In the genomic region with DNA sequence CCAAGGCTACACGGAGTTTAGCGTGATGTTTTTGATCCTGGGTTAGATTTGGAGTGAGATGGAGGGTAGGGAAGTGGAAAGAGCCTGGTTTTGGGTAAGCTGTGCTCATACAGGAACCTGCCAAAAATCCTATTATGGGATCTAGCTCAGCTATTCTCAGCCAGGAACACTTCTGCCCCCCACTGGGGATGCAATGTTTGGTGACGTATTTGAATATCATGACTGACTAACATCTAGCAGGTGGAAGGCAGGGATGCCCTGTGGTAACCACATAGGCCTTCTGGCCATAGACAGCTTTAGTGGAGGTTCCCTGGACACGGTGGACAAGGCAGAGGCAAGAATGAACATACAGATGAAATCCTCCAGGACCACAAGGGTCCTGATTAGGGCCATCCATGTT, we compare ENCODE assay signal across 17 mouse cellular contexts. TPM values are rescaled to one million over a fixed set of nuclear protein-coding genes. Genes with fewer than 3 reads are reported as not detected.
DNase-seq lines count a peak whose midpoint lies in the region; TF ChIP-seq lines count a peak whose summit lies in the region.
"Had no signal": no experiment of that assay in that cellular context is flagged by ENCODE, and none has a peak within 500 bp of the region (broad histone marks: within the 10 kb centered on the region; RNA-seq: fewer than 3 reads in every experiment).

No protein-coding gene starts in this region.

- peaks cover 8% of the 10 kb centered on the region for H3K4me1 ChIP-seq in heart, adult 2 months (ENCODE audit: control insufficient read depth, insufficient read depth, low read length)

- no peak for TF ChIP-seq EP300 in heart, adult 2 months (IDR thresholded peaks at IDR 0.05; ENCODE audit: insufficient read depth, low read depth, low read length)

- no peak overlapping the region for H3K27ac ChIP-seq in heart, adult 2 months
- H3K27ac ChIP-seq: hindbrain, embryonic 15.5 days; limb, embryonic 15.5 days; midbrain, embryonic 12.5 days had no signal

- H3K9ac ChIP-seq in heart, adult 2 months (ENCODE audit: low read depth, low read length) = no peak overlapping the region
- H3K9ac ChIP-seq: hindbrain, embryonic 15.5 days; limb, embryonic 15.5 days; midbrain, embryonic 12.5 days had no signal

- no peak for DNase-seq in heart, adult 2 months
- DNase-seq in heart, adult 9 months (ENCODE audit: low spot score in 2 of 2) = no peak
- peak; percentile 67 to 87 for DNase-seq in left cerebral cortex, postnatal 14 days (ENCODE audit: low spot score in 2 of 2)
- DNase-seq in left cerebral cortex, adult 11 months (ENCODE audit: low spot score) = no peak
- peak; percentile 43 for DNase-seq in thymus, postnatal 4 days
- no peak for DNase-seq in thymus, postnatal 36 days
- no peak for DNase-seq in embryo, embryonic 11 days
- no peak for DNase-seq in adrenal gland, adult 2 months
- DNase-seq: adrenal gland, postnatal 10 days; heart, adult 11 months; kidney, adult 8-10 months had no signal

- intact Hi-C loops in heart, adult 2 months (cut with DNase I) = no loop called here
- intact Hi-C loops in left cerebral cortex, postnatal 14 days (cut with DNase I) = no loop called here

- 85% methylated on average over 4 of the region's 4 CpGs for WGBS in heart, adult 2 months

- H3K4me3 ChIP-seq in heart, adult 2 months = no peak overlapping the region
- H3K4me3 ChIP-seq: hindbrain, embryonic 15.5 days; limb, embryonic 15.5 days; midbrain, embryonic 12.5 days had no signal

- H3K27me3 ChIP-seq in heart, adult 2 months (ENCODE audit: control insufficient read depth, insufficient read depth, low read length) = no peaks in the 10 kb centered on the region
- H3K27me3 ChIP-seq: hindbrain, embryonic 15.5 days; limb, embryonic 15.5 days had no signal

- H3K79me2 ChIP-seq in heart, adult 2 months (replicated peaks; ENCODE audit: control insufficient read depth, insufficient read depth, low read length) = no peaks in the 10 kb centered on the region

- no peaks in the 10 kb centered on the region for H3K36me3 ChIP-seq in heart, adult 2 months (ENCODE audit: control insufficient read depth, insufficient read depth, low read length)

- TF ChIP-seq CTCF in heart, adult 2 months (IDR thresholded peaks at IDR 0.05) = peak; percentile 49

- no peak for TF ChIP-seq POLR2A in heart, adult 2 months (IDR thresholded peaks at IDR 0.05; ENCODE audit: insufficient read depth, low read depth, low read length)

RNA-seq across cellular contexts. Expression of a gene that starts 3.9 kb away (rescaled TPM):
- 1 to 10 TPM; 5.1 to 6.2 TPM for total RNA-seq in heart, adult 2 months (2021)
- 5.2 and 6.0 TPM in 2 replicates for polyA plus RNA-seq in heart, adult 2 months (2012; rRNA removed)
- 10 to 100 TPM; 18.7 to 20.5 TPM for total RNA-seq in left cerebral cortex, postnatal 14 days (2021)
- 10 to 100 TPM; 17.1 to 19.6 TPM for total RNA-seq in adrenal gland, adult 2 months (2021)
- 17.1 and 21.1 TPM in 2 replicates for polyA plus RNA-seq in adrenal gland, adult 2 months (2012; rRNA removed)

RNA-seq across cellular contexts. Expression of a gene that starts 8.1 kb away (rescaled TPM):
- 10 to 100 TPM; 22.8 to 23.9 TPM for total RNA-seq in heart, adult 2 months (2021)
- 70.3 and 92.8 TPM in 2 replicates for polyA plus RNA-seq in heart, adult 2 months (2012; rRNA removed)
- total RNA-seq in left cerebral cortex, postnatal 14 days (2021) = 10 to 100 TPM; 16.5 to 18.0 TPM
- 10 to 100 TPM; 28.0 to 28.6 TPM for total RNA-seq in adrenal gland, adult 2 months (2021)
- 137 and 151 TPM in 2 replicates for polyA plus RNA-seq in adrenal gland, adult 2 months (2012; rRNA removed)

RNA-seq across cellular contexts. Expression of a gene that starts 25.0 kb away (rescaled TPM):
- total RNA-seq in heart, adult 2 months (2021) = 10 to 100 TPM; 10.0 to 13.3 TPM
- 11.8 and 13.8 TPM in 2 replicates for polyA plus RNA-seq in heart, adult 2 months (2012; rRNA removed)
- 10 to 100 TPM; 24.9 to 26.2 TPM for total RNA-seq in left cerebral cortex, postnatal 14 days (2021)
- 10 to 100 TPM in 1 of 2 experiments, 1 to 10 TPM in 1; 9.8 to 15.5 TPM for total RNA-seq in adrenal gland, adult 2 months (2021)
- 7.2 and 7.8 TPM in 2 replicates for polyA plus RNA-seq in adrenal gland, adult 2 months (2012; rRNA removed)

RNA-seq across cellular contexts. Expression of a gene that starts 30.1 kb away (rescaled TPM):
- total RNA-seq in heart, adult 2 months (2021) = not detected
- polyA plus RNA-seq in heart, adult 2 months (2012; rRNA removed) = 0.03 and 0.37 TPM in 2 replicates
- not detected for total RNA-seq in left cerebral cortex, postnatal 14 days (2021)
- under 1 TPM; 0.26 to 0.31 TPM for total RNA-seq in adrenal gland, adult 2 months (2021)
- 0.69 TPM in 1 of 2 replicates, not detected in the other for polyA plus RNA-seq in adrenal gland, adult 2 months (2012; rRNA removed)
- total RNA-seq: layer of hippocampus, adult 8-10 months had no signal
- polyA plus RNA-seq: C2C12; embryonic facial prominence, embryonic 11.5 days; hindbrain, embryonic 15.5 days; midbrain, embryonic 12.5 days had no signal

RNA-seq across cellular contexts. Expression of a gene that starts 37.3 kb away (rescaled TPM):
- 10 to 100 TPM; 27.1 to 27.2 TPM for total RNA-seq in heart, adult 2 months (2021)
- polyA plus RNA-seq in heart, adult 2 months (2012; rRNA removed) = 59.5 and 79.9 TPM in 2 replicates
- total RNA-seq in left cerebral cortex, postnatal 14 days (2021) = 10 to 100 TPM; 47.0 to 57.0 TPM
- total RNA-seq in adrenal gland, adult 2 months (2021) = 10 to 100 TPM; 58.6 to 68.2 TPM
- polyA plus RNA-seq in adrenal gland, adult 2 months (2012; rRNA removed) = 176 and 201 TPM in 2 replicates

Comparison
In these comparisons a context has a peak if more than half of its experiments do, and no peak if none do; other contexts are left out.
1. DNase-seq: peak in left cerebral cortex, postnatal 14 days (2 of 2) and thymus, postnatal 4 days (single experiment); none in heart, adult 2 months (0 of 2), heart, adult 9 months (0 of 2), left cerebral cortex, adult 11 months (single experiment), thymus, postnatal 36 days (0 of 2), embryo, embryonic 11 days (single experiment) and adrenal gland, adult 2 months (single experiment).